Mouse (Mus musculus) heart, adult 2 months (tissue): ENCODE results near the gene Olfr1359. TPM values are rescaled to one million over a fixed set of nuclear protein-coding genes. Genes with fewer than 3 reads are reported as not detected.

Source experiments
- DNase-seq, 2 experiments: peaks; one replicate each; pipeline ENCODE4 v3.0.0; 2021
- H3K27ac ChIP-seq: fragments of 200-600 bp; 2 replicates; pipeline ENCODE4 v1.8.1; 2022
- H3K27me3 ChIP-seq: fragments of 200-500 bp; 2 replicates; pipeline ENCODE4 v1.6.1; 2012; ENCODE audit warnings: mild to moderate bottlenecking, low read length, inconsistent platforms, mixed read lengths; ENCODE audit not compliant: control insufficient read depth, insufficient read depth
- H3K36me3 ChIP-seq: fragments of 200-500 bp; 2 replicates; pipeline ENCODE4 v1.6.1; 2012; ENCODE audit warnings: low read length, inconsistent platforms; ENCODE audit not compliant: control insufficient read depth, insufficient read depth
- H3K4me1 ChIP-seq: fragments of 200-500 bp; 2 replicates; pipeline ENCODE4 v1.6.1; 2011; ENCODE audit warnings: low read length; ENCODE audit not compliant: control insufficient read depth, insufficient read depth
- H3K4me3 ChIP-seq: fragments of 200-600 bp; 2 replicates; pipeline ENCODE4 v1.8.1; 2022
- H3K79me2 ChIP-seq: fragments of 200-500 bp; replicated peaks from 2 replicates; pipeline ENCODE4 v1.6.1; 2012; ENCODE audit warnings: mild to moderate bottlenecking, inconsistent platforms, low read length, moderate library complexity, mixed read lengths; ENCODE audit not compliant: control insufficient read depth, insufficient read depth
- H3K9ac ChIP-seq: fragments of 200-500 bp; 2 replicates; pipeline ENCODE4 v1.6.1; 2012; ENCODE audit warnings: low read depth, mild to moderate bottlenecking, control low read depth, inconsistent platforms, low read length, mixed read lengths
- CTCF ChIP-seq: fragments of 200-600 bp; IDR thresholded peaks from 2 replicates; pipeline ENCODE4 v1.8.1; 2022; ENCODE audit warnings: antibody characterized with exemption, mild to moderate bottlenecking, moderate library complexity
- EP300 ChIP-seq: fragments of 200-500 bp; IDR thresholded peaks from 2 replicates; pipeline ENCODE4 v1.6.1; 2011; ENCODE audit warnings: low read depth, low read length, control low read depth; ENCODE audit not compliant: insufficient read depth
- POLR2A ChIP-seq: fragments of 200-500 bp; IDR thresholded peaks from 2 replicates; pipeline ENCODE4 v1.6.1; 2011; ENCODE audit warnings: mild to moderate bottlenecking, low read depth, low read length, control low read depth; ENCODE audit not compliant: insufficient read depth
- WGBS: fragments of 180-500 bp; shearing (Covaris S2); methylation state at CpG from one replicate; pipeline ENCODE4 v1.1.7; 2018; 5-methylcytosine and 5-hydroxymethylcytosine counted together
- intact Hi-C: fragments of 180-260 bp; cut with DNase I; formaldehyde crosslinking; loops from one replicate; pipeline ENCODE4 v1.15.1; 2025
- microRNA-seq, 2 experiments: library from miRNA; unstranded; fragments of <30 nt; microRNA quantifications; one replicate each; pipeline ENCODE4 v1.2.0; 2021
- polyA plus RNA-seq: library from polyadenylated mRNA; depleted of rRNA; stranded (reverse); fragments of >200 nt; gene quantifications from 2 replicates; pipeline ENCODE4 v1.2.3, GENCODE M21; 2012; rRNA removed
- total RNA-seq, 2 experiments: library from RNA; stranded (reverse); gene quantifications; 2 replicates each; pipeline ENCODE4 v1.2.3; 2021

Gene Olfr1359
- total and polyA plus RNA-seq, 3 experiments = not detected

- TF ChIP-seq CTCF (no peak), POLR2A (no peak), EP300 (no peak)
- H3K36me3 ChIP-seq = no peaks in the 10 kb centered on the region
- no peak overlapping the region for H3K4me3 ChIP-seq
- no peak for DNase-seq
- WGBS = 79% methylated on average over 1 of the region's 1 CpGs
- no peaks in the 10 kb centered on the region for H3K27me3 ChIP-seq
- no peaks in the 10 kb centered on the region; the same call in 1 of the 2 replicates for H3K4me1 ChIP-seq
- H3K9ac ChIP-seq = no peak overlapping the region
- H3K27ac ChIP-seq = no peak overlapping the region
- no peaks in the 10 kb centered on the region for H3K79me2 ChIP-seq
- intact Hi-C loops = loop anchor here (10.0 kb wide), 3 partner anchors 289 to 1979 kb away; partner anchors contain the start of genes Hist1h1c, Hist1h2ac, Hist1h2ag and Hist1h2bc
These were observed 57.8 kb downstream of the Olfr1359 start for GRCm38 (mm10) chr13:21755707-21756106.

Small RNA genes lying within 50 kb of the gene (microRNA-seq; reads per million reads assigned to microRNA genes)
- gene Gm44357 (0 reads per million in 2 experiments), gene Gm44367 (0 reads per million in 2 experiments), gene Gm44454 (0 reads per million in 2 experiments)

Other genes starting within 250 kb of the Olfr1359 start
Only the 30 nearest of the 33 such genes appear.
- gene Zkscan4, start 219.2 kb upstream of the Olfr1359 start, total RNA-seq = 1 to 10 TPM in 1 of 2 experiments, under 1 TPM in 1; 0.77 to 1.1 TPM
- 0.47 and 0.94 TPM in 2 replicates for gene Zkscan4, start 219.2 kb upstream of the Olfr1359 start, polyA plus RNA-seq
- gene Gm10065, start 218.7 kb upstream of the Olfr1359 start, total RNA-seq = not detected
- not detected in 2 replicates for gene Gm10065, start 218.7 kb upstream of the Olfr1359 start, polyA plus RNA-seq
- gene AK157302, start 202.9 kb upstream of the Olfr1359 start, total RNA-seq = 10 to 100 TPM; 25.4 to 27.3 TPM
- gene AK157302, start 202.9 kb upstream of the Olfr1359 start, polyA plus RNA-seq = 0.82 and 2.0 TPM in 2 replicates
- 100 to 1,000 TPM; 241 to 252 TPM for gene Gm11273, start 196.7 kb upstream of the Olfr1359 start, total RNA-seq
- 65.2 and 74.9 TPM in 2 replicates for gene Gm11273, start 196.7 kb upstream of the Olfr1359 start, polyA plus RNA-seq
- gene Zkscan8, start 167.0 kb upstream of the Olfr1359 start, total RNA-seq = 10 to 100 TPM in 1 of 2 experiments, 1 to 10 TPM in 1; 9.1 to 12.3 TPM
- gene Zkscan8, start 167.0 kb upstream of the Olfr1359 start, polyA plus RNA-seq = 2.8 and 6.3 TPM in 2 replicates
- gene Olfr1366, start 155.3 kb upstream of the Olfr1359 start, total RNA-seq = not detected
- not detected in 2 replicates for gene Olfr1366, start 155.3 kb upstream of the Olfr1359 start, polyA plus RNA-seq
- not detected for gene Olfr1535, start 138.2 kb upstream of the Olfr1359 start, total RNA-seq
- not detected in 2 replicates for gene Olfr1535, start 138.2 kb upstream of the Olfr1359 start, polyA plus RNA-seq
- gene Olfr1364, start 116.4 kb upstream of the Olfr1359 start, total RNA-seq = not detected
- not detected in 2 replicates for gene Olfr1364, start 116.4 kb upstream of the Olfr1359 start, polyA plus RNA-seq
- not detected for gene Olfr1362, start 84.1 kb upstream of the Olfr1359 start, total RNA-seq
- gene Olfr1362, start 84.1 kb upstream of the Olfr1359 start, polyA plus RNA-seq = not detected in 2 replicates
- not detected for gene Olfr11, start 55.6 kb upstream of the Olfr1359 start, total RNA-seq
- not detected in 2 replicates for gene Olfr11, start 55.6 kb upstream of the Olfr1359 start, polyA plus RNA-seq
- gene Olfr1361, start 34.7 kb upstream of the Olfr1359 start, total RNA-seq = not detected
- gene Olfr1361, start 34.7 kb upstream of the Olfr1359 start, polyA plus RNA-seq = not detected in 2 replicates
- gene Olfr1360, start 20.7 kb upstream of the Olfr1359 start, total RNA-seq = not detected
- not detected in 2 replicates for gene Olfr1360, start 20.7 kb upstream of the Olfr1359 start, polyA plus RNA-seq
- gene Hist1h2bl, start 18.0 kb downstream of the Olfr1359 start, total RNA-seq = 10 to 100 TPM; 10.5 to 12.9 TPM
- gene Hist1h2bl, start 18.0 kb downstream of the Olfr1359 start, polyA plus RNA-seq = not detected in 2 replicates
- gene Hist1h2ai, start 18.3 kb downstream of the Olfr1359 start, total RNA-seq = 1 to 10 TPM; 3.5 to 9.1 TPM
- 1.6 TPM in 1 of 2 replicates, not detected in the other for gene Hist1h2ai, start 18.3 kb downstream of the Olfr1359 start, polyA plus RNA-seq
- 1 to 10 TPM; 5.5 to 9.1 TPM for gene Hist1h3h, start 19.5 kb downstream of the Olfr1359 start, total RNA-seq
- not detected in 2 replicates for gene Hist1h3h, start 19.5 kb downstream of the Olfr1359 start, polyA plus RNA-seq
- gene Hist1h2bm, start 23.9 kb downstream of the Olfr1359 start, total RNA-seq = 1 to 10 TPM in 1 of 2 experiments, under 1 TPM in 1; 0.78 to 2.8 TPM
- gene Hist1h2bm, start 23.9 kb downstream of the Olfr1359 start, polyA plus RNA-seq = 0.27 TPM in 1 of 2 replicates, not detected in the other
- gene Hist1h4j, start 37.0 kb downstream of the Olfr1359 start, total RNA-seq = 1 to 10 TPM; 1.8 to 3.2 TPM
- gene Hist1h4j, start 37.0 kb downstream of the Olfr1359 start, polyA plus RNA-seq = 0.73 TPM in 1 of 2 replicates, not detected in the other
- 10 to 100 TPM; 24.6 to 31.5 TPM for gene Hist1h4k, start 52.4 kb downstream of the Olfr1359 start, total RNA-seq
- 4.9 TPM in 1 of 2 replicates, not detected in the other for gene Hist1h4k, start 52.4 kb downstream of the Olfr1359 start, polyA plus RNA-seq
- 1 to 10 TPM; 1.3 to 4.2 TPM for gene Hist1h2ak, start 55.7 kb downstream of the Olfr1359 start, total RNA-seq
- gene Hist1h2ak, start 55.7 kb downstream of the Olfr1359 start, polyA plus RNA-seq = 0.62 TPM in 1 of 2 replicates, not detected in the other
- 1 to 10 TPM; 2.6 to 6.9 TPM for gene Hist1h2bn, start 56.0 kb downstream of the Olfr1359 start, total RNA-seq
- 1.6 and 1.9 TPM in 2 replicates for gene Hist1h2bn, start 56.0 kb downstream of the Olfr1359 start, polyA plus RNA-seq
- 1 to 10 TPM; 2.3 to 2.5 TPM for gene Hist1h1b, start 82.5 kb downstream of the Olfr1359 start, total RNA-seq
- not detected in 2 replicates for gene Hist1h1b, start 82.5 kb downstream of the Olfr1359 start, polyA plus RNA-seq
- gene Hist1h3i, start 85.3 kb downstream of the Olfr1359 start, total RNA-seq = 10 to 100 TPM in 1 of 2 experiments, 1 to 10 TPM in 1; 9.1 to 13.1 TPM
- 1.1 and 1.7 TPM in 2 replicates for gene Hist1h3i, start 85.3 kb downstream of the Olfr1359 start, polyA plus RNA-seq
- gene Hist1h2an, start 89.1 kb downstream of the Olfr1359 start, total RNA-seq = not detected
- not detected in 2 replicates for gene Hist1h2an, start 89.1 kb downstream of the Olfr1359 start, polyA plus RNA-seq
- gene Hist1h2bp, start 89.3 kb downstream of the Olfr1359 start, total RNA-seq = 1 to 10 TPM; 1.9 to 2.3 TPM
- not detected in 2 replicates for gene Hist1h2bp, start 89.3 kb downstream of the Olfr1359 start, polyA plus RNA-seq
- gene Hist1h2bq, start 112.1 kb downstream of the Olfr1359 start, total RNA-seq = 10 to 100 TPM; 24.4 to 26.4 TPM
- 3.5 and 12.7 TPM in 2 replicates for gene Hist1h2bq, start 112.1 kb downstream of the Olfr1359 start, polyA plus RNA-seq
- gene Hist1h2ao, start 112.4 kb downstream of the Olfr1359 start, total RNA-seq = 1 to 10 TPM in 1 of 2 experiments, not detected in 1; 7.1 TPM
- not detected in 2 replicates for gene Hist1h2ao, start 112.4 kb downstream of the Olfr1359 start, polyA plus RNA-seq
- gene Hist1h4m, start 113.6 kb downstream of the Olfr1359 start, total RNA-seq = 10 to 100 TPM; 42.6 to 56.8 TPM
- gene Hist1h4m, start 113.6 kb downstream of the Olfr1359 start, polyA plus RNA-seq = 1.6 TPM in 1 of 2 replicates, not detected in the other
- gene Hist1h4n, start 134.1 kb downstream of the Olfr1359 start, total RNA-seq = 1 to 10 TPM; 3.7 to 4.9 TPM
- 1.7 and 4.4 TPM in 2 replicates for gene Hist1h4n, start 134.1 kb downstream of the Olfr1359 start, polyA plus RNA-seq
- 1 to 10 TPM; 2.8 to 9.6 TPM for gene Hist1h2ap, start 135.4 kb downstream of the Olfr1359 start, total RNA-seq
- 1.1 and 3.4 TPM in 2 replicates for gene Hist1h2ap, start 135.4 kb downstream of the Olfr1359 start, polyA plus RNA-seq
- gene Hist1h2br, start 135.6 kb downstream of the Olfr1359 start, total RNA-seq = 10 to 100 TPM; 24.3 to 26.7 TPM
- gene Hist1h2br, start 135.6 kb downstream of the Olfr1359 start, polyA plus RNA-seq = 3.5 and 12.7 TPM in 2 replicates